Mouse (Mus musculus): ENCODE measurements around the gene Akt3. TPM values are rescaled to one million over a fixed set of nuclear protein-coding genes. Genes with fewer than 3 reads are reported as not detected.

The Akt3 gene
- total RNA-seq, 2 experiments from 2014 or later, result 9.5 to 22.6 TPM

DNA sequence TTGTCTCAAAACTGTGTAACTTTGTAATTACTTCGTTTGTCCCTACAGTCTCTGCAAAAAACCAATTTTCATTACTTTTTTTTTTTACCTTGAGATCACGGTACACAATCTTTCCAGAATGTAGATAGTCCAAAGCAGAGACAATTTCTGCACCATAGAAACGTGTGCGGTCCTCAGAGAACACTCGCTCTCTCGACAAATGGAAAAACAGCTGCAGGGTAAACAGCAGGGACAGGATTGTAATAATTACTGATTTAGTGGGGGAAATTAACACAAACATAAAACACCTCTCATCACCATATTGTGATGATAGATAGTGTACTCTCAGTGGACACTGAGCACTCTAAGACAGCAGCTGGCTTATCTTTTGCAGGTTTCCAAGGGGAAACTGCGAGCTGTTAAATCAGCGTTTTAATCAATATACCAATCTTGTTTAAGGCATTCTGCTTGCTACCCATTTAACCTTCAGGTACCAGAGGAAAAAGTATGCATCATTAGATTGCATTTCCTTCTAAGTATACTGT is 190.8 kb downstream of the Akt3 start:
- no peak for ATAC-seq (replicated peaks; ENCODE audit: low FRiP score, low TSS enrichment, poor library complexity, severe bottlenecking)

DNA sequence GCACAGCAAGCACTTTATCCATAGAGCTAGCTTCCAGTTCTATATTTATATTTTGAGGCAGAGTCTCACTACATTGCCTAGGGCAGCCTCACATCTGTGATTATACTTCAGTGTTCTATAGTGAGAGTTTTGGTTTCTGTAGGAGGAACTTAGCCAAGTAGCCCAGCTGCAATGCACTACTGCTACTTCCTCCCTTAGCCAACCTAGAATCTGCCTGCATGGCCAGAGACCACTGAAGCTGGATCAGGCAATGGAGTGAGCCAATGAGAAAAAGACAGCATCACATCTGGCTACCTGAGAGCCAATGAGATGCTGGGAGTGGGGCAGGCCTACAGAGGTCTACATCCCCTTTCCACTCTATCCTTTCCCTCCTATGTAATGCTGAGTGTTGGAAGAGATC is 192.3 kb downstream of the Akt3 start:
- no peak for ATAC-seq (replicated peaks; ENCODE audit: low FRiP score, low TSS enrichment, poor library complexity, severe bottlenecking)

DNA sequence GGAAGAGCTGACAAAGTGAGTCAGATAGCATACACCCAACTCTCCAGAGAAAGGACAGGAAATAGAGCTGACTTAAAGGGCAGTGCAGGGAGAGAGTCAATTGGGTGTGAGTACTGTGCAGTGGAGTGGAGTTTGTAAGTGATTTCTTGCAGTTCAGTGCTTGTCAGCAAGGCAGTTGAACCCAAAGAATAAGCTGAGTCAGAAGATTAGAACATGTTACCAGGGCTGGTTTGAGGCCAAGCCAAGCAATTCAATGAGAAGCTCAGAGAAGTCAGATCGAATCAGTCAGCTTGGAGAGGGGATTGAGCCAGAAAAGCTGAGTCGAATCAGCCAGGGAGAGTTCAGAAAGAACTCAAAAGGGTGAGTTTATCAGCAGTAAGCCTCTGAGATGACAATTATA is 196.2 kb downstream of the Akt3 start:
- ATAC-seq (replicated peaks; ENCODE audit: low FRiP score, low TSS enrichment, poor library complexity, severe bottlenecking), result no peak

DNA sequence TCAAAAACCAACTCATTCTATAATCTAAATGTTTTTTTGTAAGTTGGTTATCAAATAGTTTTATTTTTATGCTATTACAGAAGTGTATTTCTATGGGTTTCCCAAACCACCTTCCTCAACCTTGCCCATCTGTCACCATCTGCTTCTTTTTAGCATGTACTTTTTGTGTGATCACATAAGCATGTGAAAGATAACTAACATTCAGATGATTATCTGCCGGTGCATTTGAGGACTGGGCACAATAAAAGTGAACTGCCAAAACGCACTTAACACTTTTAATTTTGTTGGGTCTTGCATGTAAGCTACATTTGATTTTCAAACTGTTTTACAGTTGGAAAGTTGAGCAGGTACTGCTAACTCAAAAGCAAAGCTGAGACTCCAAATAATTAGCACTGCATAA is 203.1 kb downstream of the Akt3 start:
- no peak for ATAC-seq (replicated peaks; ENCODE audit: low FRiP score, low TSS enrichment, poor library complexity, severe bottlenecking)

DNA sequence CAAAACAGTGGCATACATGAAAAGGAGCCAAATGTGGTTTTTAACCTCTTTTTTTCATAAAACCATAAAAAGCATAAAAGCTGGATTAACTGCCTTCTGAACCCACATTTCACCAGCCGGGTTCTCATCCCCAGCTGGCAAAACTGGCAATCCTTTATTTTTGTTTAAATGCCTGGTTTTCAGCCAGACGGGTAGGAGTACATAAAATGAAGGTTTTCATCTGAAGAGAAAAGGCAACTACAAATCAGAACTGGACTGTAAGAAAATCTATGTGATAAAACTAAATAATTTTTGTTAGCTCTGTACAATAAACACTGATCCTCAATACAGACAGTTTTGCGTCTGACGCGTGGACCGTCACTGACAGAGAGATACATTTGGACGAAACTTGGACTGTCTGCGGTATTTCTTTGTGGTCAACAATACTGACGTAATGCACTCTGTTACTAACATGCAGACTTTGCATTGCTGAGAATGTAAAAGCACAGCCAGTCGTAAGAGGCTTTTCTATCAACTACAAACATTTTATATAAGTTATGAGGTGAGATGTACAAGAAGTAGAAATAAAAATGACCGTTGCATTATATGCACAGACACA is 206.5 kb downstream of the Akt3 start:
- ATAC-seq (replicated peaks; ENCODE audit: low FRiP score, low TSS enrichment, poor library complexity, severe bottlenecking), result no peak

DNA sequence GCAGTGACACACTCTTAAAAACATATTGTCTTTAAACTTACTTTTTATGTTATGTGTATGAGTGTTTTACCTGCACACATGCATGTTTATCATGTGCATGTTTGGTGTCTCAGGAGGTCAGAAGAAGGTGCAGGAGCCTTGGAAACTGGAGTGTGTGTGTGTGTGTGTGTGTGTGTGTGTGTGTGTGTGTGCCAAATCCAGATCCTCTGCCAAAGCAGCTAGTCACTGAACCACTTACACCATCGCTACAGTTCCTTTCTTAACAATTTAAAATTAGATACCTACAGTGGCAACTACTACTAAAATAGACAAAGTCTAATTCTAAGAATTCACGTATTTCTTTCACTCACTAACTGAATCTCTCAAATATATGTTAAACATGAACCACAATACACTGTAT is 209.2 kb downstream of the Akt3 start:
- ATAC-seq (replicated peaks; ENCODE audit: low FRiP score, low TSS enrichment, poor library complexity, severe bottlenecking), result no peak

DNA sequence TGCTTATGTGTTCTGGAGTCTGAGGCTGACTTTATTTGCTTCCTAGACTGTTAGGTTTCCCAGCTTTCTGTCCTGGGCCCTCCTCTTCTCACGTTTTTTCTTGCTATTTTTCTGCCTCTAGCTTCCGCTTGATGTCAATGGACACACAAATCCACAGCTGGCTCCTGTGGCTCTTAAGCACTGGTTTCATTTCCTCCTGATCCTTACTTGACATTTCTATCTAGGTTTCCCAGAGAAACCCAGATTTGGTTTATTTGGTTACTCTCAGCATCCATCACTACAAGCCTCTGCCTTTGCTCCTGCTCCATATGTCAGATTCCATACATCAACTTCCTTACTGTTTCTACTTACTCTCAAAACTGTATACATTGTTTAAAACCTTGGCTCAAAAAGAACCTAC is 211.0 kb downstream of the Akt3 start:
- ATAC-seq (replicated peaks; ENCODE audit: low FRiP score, low TSS enrichment, poor library complexity, severe bottlenecking), result no peak

DNA sequence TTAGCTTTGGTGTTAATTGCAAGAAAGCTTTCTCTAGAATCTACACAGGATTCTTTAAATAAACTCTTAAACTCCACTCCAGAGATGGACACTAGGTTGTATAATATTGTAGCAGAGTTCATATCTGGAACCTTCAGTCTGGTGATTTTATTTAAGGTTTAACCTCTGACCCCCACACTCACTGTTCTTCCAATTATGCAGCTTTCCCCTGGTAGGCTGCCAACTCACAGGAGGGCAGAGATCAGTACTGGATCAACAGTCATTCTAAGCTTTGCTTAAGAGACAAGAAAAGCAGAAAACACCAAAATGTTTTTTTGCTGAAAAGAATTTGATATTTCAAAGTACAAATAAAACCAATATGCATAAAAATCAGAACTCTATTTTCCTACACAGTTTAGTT is 212.1 kb downstream of the Akt3 start:
- ATAC-seq (replicated peaks; ENCODE audit: low FRiP score, low TSS enrichment, poor library complexity, severe bottlenecking), result no peak

DNA sequence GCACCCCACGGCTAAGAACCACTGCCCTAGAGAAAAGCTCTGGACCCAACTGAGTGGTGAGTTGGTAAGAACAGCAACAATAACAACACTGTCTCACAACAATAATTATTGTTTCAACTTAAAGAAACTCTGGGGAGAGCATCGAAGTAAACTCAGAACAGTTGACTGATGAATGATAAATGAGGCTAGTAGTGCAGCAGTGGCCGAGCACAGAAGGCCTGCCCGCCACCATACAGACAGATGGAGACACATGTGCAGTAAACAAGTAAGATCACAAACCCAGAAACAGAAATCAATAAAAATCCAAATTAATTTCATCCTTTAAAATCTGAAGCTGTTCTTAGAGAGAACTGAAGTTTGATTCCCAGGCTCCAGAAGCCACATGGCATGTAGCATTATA is 217.9 kb downstream of the Akt3 start:
- ATAC-seq (replicated peaks; ENCODE audit: low FRiP score, low TSS enrichment, poor library complexity, severe bottlenecking), result 0 out of 2 replicates have a peak, but pooled peaks have one; percentile 53

DNA sequence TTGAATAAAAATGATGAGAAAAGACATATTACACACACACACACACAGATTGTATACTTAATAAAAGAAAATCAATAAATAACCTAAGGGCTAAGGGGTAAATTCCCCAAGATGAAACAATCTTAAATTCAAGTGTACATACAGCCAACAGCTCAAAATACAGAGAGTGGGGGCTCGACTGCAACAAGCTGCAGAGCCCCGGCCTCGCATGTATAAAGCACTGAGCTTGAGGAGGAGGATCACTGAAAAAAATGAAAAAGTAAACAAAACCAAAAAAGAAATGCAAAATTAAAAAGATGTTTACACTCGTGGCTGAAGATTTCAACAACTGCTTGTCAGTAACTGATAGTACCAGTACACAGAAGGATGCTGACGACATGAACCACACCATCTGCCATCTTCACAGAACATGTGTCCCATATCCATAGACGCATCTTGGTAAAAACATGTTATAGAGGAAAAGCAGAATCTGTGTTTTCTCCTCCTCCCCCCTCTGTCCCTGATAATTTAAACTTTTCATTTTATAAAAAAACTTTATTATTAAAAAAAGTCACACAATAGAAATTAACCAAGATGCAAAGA is 218.8 kb downstream of the Akt3 start:
- ATAC-seq (replicated peaks; ENCODE audit: low FRiP score, low TSS enrichment, poor library complexity, severe bottlenecking), result no peak

DNA sequence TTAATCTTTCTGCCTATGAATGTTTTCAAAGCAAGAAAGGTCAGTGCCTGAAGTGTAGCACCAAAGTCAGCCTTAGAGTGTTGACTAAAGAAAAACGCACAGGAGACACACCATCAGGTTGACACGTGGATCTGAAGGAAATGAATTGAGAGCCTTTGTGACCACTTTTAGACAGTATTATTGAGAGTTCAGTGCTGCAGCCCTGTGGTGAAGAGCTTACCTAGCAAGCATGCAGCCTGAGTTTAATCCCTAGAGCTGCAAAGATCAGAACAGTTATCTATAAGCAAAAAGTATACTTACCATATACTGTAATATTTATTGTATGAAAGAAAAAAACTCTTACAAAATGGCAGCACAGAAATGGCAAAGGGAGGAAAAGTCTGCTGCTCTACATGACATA is 219.6 kb downstream of the Akt3 start:
- no peak for ATAC-seq (replicated peaks; ENCODE audit: low FRiP score, low TSS enrichment, poor library complexity, severe bottlenecking)

DNA sequence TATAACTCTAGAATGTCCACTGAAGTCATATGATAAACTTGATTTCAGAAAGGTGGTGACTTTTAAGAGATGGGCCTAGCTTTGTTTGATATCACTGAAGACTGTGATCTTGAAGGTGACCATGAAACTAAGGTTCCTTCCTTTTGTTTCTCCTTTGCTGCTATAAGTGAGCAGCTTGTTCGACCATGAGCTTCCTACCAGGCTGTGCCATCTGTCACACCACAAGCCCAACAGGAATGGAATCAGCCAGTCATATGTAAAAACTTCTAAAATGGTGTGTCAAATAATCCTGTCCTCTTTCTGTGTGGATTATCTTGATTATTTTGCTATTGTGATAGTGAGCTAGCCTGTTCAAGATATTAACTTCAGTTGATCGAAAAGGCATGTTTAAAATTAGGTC is 222.5 kb downstream of the Akt3 start:
- no peak for ATAC-seq (replicated peaks; ENCODE audit: low FRiP score, low TSS enrichment, poor library complexity, severe bottlenecking)

DNA sequence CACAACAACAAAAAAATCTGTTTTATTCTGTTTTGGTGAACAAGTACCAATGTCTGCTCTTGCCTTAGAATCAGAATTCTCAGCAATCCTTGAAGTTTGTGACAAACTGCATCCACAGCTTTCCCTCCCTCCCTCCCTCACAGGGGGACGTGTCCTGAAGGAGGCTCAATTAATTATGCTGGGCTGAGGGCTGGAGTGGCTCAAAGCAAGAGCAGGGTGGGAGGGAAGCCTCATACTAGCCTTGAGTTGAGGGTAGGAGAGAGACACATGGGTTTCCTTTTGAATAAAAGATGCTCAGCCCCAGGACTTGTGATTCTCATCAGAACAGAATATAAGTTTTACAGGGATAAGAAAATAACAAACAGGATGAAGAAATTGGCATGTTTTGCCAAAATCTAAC is 225.8 kb downstream of the Akt3 start:
- no peak for ATAC-seq (replicated peaks; ENCODE audit: low FRiP score, low TSS enrichment, poor library complexity, severe bottlenecking)

DNA sequence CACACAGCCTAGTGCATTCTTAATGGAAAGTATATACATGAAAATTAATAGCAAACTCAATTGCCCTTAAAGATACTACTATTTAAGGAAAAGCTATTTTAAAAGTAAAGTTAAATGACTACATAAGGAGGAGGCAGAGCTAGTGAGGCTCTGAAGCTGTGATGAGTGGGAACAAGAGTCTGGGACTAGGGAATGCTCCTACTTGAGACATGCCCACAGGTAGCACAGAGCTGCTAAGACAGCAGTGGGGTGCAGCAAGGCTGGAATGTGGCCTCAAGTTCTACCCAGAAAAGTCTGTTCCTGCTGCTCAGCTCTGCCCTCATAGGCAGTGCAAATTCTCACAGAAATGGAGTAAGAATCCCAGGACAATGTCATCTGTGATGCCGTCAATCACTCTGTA is 226.8 kb downstream of the Akt3 start:
- no peak for ATAC-seq (replicated peaks; ENCODE audit: low FRiP score, low TSS enrichment, poor library complexity, severe bottlenecking)

DNA sequence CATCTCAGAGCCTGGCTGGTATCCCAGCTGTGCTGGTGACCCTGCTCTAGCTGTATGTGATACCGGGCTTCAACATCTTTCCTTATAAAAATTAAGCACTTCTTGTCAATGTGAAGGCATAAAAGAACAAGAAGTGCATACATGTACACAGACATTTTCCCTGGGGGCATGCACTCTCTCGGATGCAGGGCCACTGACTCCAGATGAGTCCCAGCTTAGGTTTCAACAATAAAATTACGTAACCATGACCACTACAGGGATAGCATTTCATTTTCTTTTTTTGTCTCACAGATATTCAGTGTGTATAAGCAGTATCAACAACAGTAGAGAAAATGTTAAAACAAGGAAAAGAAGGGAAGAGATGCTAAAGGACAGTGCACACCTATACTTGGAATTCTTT is 227.3 kb downstream of the Akt3 start:
- no peak for ATAC-seq (replicated peaks; ENCODE audit: low FRiP score, low TSS enrichment, poor library complexity, severe bottlenecking)

DNA sequence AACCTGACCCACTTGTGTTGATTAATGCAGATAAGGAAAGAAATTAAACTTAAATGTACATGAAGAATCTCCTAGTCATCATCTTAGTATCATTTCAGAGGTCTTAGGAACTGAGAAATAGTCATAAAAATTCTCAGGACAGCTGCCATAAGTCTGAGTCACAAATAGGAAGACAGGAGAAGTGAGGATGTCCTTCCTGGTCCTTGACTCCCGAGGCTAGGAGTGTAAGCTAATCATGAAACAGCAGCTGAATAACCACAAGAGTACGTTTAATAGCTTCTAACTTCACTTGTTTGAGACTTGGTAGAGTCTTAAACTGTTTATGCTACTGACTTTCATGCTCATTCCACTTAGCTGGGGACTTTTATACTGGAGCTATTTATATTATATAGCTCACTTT is 229.0 kb downstream of the Akt3 start:
- no peak for ATAC-seq (replicated peaks; ENCODE audit: low FRiP score, low TSS enrichment, poor library complexity, severe bottlenecking)

DNA sequence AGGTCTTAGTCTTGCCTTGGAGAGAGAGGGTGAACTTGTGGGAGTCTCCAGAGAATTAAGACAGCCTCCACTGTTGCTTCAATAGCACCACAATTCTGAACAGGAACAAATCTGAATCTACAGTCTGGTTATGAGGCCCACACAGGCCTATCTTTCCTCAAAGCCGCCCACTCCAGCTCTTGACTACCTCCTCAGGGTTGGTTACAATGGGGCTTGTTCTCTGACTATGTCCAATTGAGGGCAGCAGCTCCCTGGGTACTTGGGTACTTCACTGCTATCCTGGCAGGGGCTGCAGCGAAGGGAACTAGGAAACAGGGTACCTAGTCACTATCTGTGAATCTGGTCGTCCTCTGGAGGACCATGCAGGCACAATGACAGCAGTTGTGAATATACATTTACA is 230.3 kb downstream of the Akt3 start:
- no peak for ATAC-seq (replicated peaks; ENCODE audit: low FRiP score, low TSS enrichment, poor library complexity, severe bottlenecking)

DNA sequence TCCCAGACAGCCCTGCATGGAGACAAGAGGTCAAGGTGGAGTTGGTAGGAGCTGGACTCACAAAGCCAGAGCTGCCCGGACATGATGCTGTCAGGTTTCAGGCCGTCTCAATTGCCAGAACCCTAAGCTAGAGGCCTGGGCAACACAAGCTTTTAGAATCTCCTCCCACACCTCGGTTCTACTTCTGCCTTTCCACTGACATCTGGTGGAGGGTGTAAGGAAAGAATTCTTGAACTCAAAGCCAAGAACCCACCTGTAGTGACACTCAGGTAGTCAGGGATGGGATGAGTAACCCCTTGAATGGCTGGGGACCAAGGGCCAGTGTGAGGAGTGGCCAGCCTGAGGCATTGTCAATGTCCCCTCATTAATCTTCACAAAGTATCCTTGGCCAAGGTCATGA is 235.3 kb downstream of the Akt3 start:
- ATAC-seq (replicated peaks; ENCODE audit: low FRiP score, low TSS enrichment, poor library complexity, severe bottlenecking), result no peak

DNA sequence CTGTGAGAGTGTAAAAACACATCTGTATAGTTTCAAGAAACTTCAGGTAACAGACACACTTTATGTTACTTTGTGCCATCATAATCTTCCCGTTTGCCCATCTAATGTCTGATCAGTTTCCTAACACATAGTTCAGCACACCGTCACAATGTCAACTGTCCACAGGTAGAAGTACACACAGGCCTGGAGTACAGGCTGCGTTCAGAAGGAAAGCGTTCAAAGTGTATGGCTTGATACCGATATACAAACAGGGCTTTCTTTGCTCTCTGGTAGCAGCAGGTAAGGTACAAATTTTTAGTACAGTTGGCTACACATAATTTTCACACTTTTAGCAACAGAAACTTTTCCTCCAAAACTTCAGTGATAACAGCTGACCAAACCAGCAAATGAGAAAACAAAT is 238.3 kb downstream of the Akt3 start:
- ATAC-seq (replicated peaks; ENCODE audit: low FRiP score, low TSS enrichment, poor library complexity, severe bottlenecking), result no peak

DNA sequence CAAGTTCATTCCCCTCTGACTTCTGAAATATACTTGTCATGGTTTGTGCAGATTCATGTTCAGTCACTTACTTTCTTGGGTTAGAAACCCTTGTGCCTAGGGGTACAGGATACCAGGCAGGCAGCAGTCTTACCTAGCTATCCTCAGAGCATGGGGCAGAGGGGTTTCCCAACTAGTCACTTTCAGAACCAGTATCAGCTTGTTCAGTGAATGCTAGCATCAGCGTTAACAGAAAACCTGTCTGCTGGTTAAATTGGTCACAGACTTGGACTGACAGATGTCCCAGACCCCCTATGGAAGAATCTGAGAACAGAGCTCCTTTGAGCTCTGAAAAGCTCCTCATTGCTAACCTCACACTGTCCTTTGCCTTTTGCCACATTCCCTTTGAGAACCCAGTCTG is 239.3 kb downstream of the Akt3 start:
- no peak for ATAC-seq (replicated peaks; ENCODE audit: low FRiP score, low TSS enrichment, poor library complexity, severe bottlenecking)

DNA sequence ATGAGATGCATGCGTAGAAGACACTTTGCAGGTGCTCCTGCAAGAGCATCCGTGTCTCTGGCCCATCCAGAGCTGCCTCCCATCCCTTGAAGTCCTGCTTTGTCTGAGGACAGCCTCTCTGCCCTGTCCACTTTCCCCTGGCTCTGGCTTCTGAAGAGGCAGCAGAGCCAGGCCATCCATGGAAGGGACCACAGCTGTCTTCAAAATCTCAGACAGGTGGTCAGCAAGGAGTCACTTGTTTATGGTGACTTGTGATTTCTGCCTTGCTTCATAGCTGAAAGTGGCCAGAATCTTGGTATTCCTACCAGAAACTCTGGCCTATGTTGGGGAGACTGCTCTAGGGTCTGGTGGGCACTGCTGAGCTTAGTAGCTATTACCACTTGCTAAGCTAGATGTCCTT is 241.3 kb downstream of the Akt3 start:
- no peak for ATAC-seq (replicated peaks; ENCODE audit: low FRiP score, low TSS enrichment, poor library complexity, severe bottlenecking)

DNA sequence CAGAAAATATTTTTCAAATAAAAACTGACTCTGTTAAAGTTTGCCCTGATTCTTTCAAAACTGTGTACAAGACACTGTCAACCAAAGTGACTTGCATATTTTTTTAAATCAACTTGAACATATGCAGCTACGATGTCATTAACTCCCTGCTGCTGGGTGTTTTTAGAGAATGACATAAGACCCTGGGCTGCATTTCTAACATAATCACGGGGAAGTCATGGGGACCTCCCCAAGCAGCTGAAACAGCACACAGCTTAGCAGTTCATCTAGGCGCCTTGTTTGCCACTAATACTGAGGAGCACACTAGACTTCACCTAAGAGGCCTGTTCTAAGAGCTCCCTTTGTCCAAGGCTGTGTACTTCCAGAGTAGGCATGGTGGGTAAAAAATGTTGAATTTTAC is 242.1 kb downstream of the Akt3 start:
- no peak for ATAC-seq (replicated peaks; ENCODE audit: low FRiP score, low TSS enrichment, poor library complexity, severe bottlenecking)
